Mouse (Mus musculus) cerebellum, adult 9-11 months (tissue): ENCODE measurements around the gene Qk.

Source experiments
- DNase-seq: peaks from one replicate; pipeline ENCODE4 v3.0.0; 2022

Qk gene

GRCm38 (mm10) chr17:10232406-10232805 lies 87.2 kb downstream of the Qk start:
- DNase-seq = no peak

- DNase-seq = no peak
Measured at GRCm38 (mm10) chr17:10227798-10228538, 91.7 kb downstream of the Qk start.

DNA sequence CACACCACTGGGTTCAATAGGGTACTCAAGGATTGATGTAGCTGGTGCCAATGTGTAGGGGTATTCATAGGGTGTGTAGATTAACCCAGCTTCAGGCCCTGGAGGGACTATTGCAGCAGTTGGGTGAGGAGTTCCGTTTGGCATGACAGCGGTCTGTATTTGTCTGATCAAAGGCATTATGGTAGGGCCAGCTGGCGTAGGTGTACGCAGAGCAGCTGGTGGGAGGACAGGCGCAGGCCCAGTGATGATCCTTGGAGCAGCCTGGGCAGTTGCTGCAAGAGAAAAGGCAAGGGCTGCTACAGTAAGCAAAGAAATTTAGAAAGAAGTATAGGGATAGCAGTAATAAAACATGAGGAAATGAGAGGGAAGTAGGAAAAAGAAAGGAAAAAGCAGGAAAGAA lies 103.5 kb downstream of the Qk start:
- DNase-seq = no peak

DNA sequence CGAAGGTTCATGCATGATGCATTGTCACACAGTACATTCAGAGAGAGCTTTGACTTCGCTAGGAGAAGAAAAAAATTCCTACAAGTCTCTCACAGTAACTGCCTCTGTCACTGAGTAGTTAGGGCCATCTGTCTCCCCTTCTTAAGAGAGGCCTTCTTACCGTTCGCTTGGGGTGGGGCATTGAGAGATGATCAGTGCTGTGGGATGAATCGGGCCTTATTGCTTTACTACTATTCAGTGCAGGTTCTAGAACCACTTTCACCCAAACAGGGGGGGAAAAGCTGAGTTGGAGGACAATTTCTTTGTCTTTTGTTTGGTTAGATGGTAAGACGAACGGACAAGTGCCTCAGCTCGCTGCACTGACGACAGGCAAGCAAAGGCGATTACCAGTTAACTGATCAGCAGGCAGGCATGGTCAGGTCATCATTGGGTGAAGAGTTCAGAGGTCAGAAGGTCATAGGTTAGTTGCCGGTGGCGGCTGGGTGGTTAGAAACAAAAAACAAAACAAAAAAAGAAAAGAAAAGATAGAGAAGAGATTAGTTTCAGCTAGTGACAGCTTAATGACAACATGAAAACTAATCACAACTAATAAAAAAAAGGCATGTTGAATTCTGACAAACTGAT lies 110.4 kb downstream of the Qk start:
- no peak for DNase-seq

GRCm38 (mm10) chr17:10198662-10199061 lies 121.0 kb downstream of the Qk start:
- DNase-seq = no peak

DNA sequence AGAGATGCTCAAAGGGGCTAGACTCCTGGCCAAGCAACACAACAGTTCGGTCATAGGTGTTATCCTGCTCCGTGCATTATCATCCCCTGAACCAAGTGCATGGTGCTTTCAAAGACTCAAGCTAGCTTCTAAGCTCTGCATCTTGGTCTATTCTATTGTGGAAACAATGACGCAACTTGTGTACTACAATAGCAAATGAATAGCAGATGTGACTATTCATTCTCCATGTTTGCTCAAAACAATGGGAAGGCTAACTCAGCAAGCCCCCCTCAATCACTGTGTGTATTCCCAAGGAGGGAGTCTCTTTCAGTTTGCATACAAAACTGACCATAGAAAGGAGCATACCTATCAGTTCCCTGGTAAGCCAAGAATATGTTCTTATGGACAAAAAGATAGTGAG lies 121.4 kb downstream of the Qk start:
- DNase-seq = no peak

DNA sequence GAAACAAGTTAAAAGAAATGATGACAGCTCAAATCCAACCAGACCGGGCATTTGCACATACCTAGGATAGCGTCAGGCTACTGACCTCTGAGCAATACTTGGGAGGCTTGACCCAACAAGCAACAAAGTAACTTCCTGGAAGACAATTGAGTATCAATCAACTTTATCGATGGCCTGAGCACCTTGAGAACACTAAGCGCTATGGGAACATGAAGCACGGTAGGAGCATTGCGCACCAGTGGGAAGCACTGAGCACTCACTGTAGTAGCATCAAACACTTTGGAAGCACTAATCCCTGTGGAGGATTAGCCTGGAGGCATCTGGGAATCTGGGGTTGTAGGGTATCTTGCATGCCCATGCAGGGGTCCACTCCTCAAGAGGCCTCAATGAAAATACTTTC lies 124.0 kb downstream of the Qk start:
- no peak for DNase-seq

DNA sequence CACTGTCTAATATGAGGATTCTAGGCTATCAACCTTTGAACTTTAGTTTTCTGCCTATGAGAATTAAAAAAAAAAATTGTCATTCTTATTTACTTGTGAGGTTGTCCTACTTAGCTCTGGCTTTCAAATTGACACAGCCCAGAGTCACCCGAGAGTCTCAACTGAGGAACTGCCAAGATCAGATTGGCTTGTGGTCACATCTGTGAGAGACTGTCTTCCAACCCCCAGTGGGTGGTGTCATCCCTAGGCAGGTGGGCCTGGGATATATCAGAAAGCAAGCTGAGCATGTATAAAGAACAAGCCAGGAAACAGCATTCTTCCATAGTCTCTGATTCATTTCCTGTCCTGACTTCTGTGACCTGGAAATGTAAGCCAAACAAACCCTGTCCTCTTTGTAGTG lies 128.8 kb downstream of the Qk start:
- DNase-seq = no peak

- no peak for DNase-seq
Measured at GRCm38 (mm10) chr17:10188481-10188880, 131.2 kb downstream of the Qk start.

GRCm38 (mm10) chr17:10187431-10188020 lies 132.1 kb downstream of the Qk start:
- no peak for DNase-seq

DNA sequence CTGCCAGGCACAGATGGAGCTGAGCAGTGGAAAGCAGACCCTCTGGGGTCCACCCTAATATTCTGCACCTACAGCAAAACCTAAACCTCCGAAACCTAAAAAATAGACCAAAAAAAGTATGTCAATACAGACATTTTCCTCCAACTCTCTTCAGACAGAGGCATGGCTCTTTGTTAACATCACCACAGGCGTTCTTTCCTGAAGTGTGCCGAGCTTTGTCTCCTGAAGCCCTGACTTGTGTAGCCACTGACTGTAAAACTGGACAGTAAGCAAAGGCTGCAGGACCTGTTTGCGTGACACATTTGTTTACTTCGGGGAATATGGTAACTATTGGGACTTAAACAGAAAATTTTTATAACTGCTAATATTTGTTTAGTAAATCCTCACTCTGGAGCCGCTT lies 137.9 kb downstream of the Qk start:
- no peak for DNase-seq

GRCm38 (mm10) chr17:10177096-10177495 lies 142.6 kb downstream of the Qk start:
- DNase-seq = no peak

- no peak for DNase-seq
Measured at GRCm38 (mm10) chr17:10161258-10161657, 158.4 kb downstream of the Qk start.

GRCm38 (mm10) chr17:10160415-10160814 lies 159.2 kb downstream of the Qk start:
- no peak for DNase-seq

DNA sequence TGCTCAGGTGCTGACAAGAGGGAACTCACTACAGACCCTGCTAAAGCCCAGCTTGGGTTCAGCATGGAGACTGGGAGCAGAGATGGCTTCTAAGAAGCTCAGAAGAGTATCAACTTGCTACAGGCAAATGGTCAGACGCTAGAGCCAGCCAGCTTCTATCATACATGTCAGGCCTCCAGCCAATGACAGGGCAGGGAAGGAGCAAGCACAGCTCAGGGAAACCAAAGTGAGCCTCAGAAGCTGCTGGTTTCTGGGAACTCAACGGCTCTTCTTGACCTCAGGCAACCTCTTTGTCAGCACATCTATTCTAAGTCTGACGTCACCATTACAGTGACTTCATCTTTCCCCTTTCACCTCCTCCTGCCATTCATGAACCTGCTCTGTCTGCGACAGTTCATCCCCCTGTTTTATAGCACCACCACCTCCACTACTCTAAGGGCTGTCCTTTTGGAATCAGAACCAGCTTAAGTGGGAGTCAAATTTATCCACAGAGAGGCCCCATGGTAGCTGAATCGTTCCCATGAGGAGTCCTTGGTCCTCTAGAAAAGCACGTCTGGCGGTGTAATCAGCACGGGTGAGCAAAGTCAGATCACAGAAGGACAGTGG lies 166.7 kb downstream of the Qk start:
- DNase-seq = no peak
